Mouse (Mus musculus) frontal cortex, adult 2 months (tissue): ENCODE results near the gene Terb1. TPM values are rescaled to one million over a fixed set of nuclear protein-coding genes. Genes with fewer than 3 reads are reported as not detected.

ENCODE experiments used
- DNase-seq, 2 experiments: peaks; one replicate each; pipeline ENCODE4 v3.0.0; 2022; ENCODE audit warnings: low spot score in 1 of 2; ENCODE audit errors: extremely low spot score in 1 of 2
- polyA plus RNA-seq: library from polyadenylated mRNA; depleted of rRNA; stranded (reverse); fragments of >200 nt; gene quantifications from 2 replicates; pipeline ENCODE4 v1.2.3, GENCODE M21; 2012; rRNA removed

The Terb1 gene
- polyA plus RNA-seq, 1 experiment: 0.86 TPM

GRCm38 (mm10) chr8:104413770-104414169 is 95.9 kb downstream of the Terb1 start:
- DNase-seq: no peak

GRCm38 (mm10) chr8:104412805-104413532 is 96.7 kb downstream of the Terb1 start:
- peak in 1 of 2 experiments; percentile 44 for DNase-seq

- no peak for DNase-seq
Measured at GRCm38 (mm10) chr8:104411972-104412371, 97.7 kb downstream of the Terb1 start.

GRCm38 (mm10) chr8:104411468-104411867 is 98.2 kb downstream of the Terb1 start:
- DNase-seq: peak; percentile 84 to 85

GRCm38 (mm10) chr8:104410628-104411273 is 99.0 kb downstream of the Terb1 start:
- peak; percentile 50 to 69 for DNase-seq

GRCm38 (mm10) chr8:104408328-104409110 is 101.2 kb downstream of the Terb1 start:
- DNase-seq: no peak

- no peak for DNase-seq
Measured at GRCm38 (mm10) chr8:104406340-104407128, 103.2 kb downstream of the Terb1 start.

- no peak for DNase-seq
Measured at GRCm38 (mm10) chr8:104405430-104406187, 104.1 kb downstream of the Terb1 start.

- no peak for DNase-seq
Measured at GRCm38 (mm10) chr8:104403596-104403995, 106.1 kb downstream of the Terb1 start.

Other genes starting within 250 kb of the Terb1 start
- gene Cmtm2a, start 216.7 kb downstream of the Terb1 start, polyA plus RNA-seq: not detected in 2 replicates
- not detected in 2 replicates for gene Gm45711, start 199.8 kb downstream of the Terb1 start, polyA plus RNA-seq
- not detected in 2 replicates for gene Cmtm1, start 199.8 kb downstream of the Terb1 start, polyA plus RNA-seq
- not detected in 2 replicates for gene Gm11020, start 188.3 kb downstream of the Terb1 start, polyA plus RNA-seq
- gene Cmtm2b, start 187.7 kb downstream of the Terb1 start, polyA plus RNA-seq: not detected in 2 replicates
- gene Cmtm3, start 170.5 kb downstream of the Terb1 start, polyA plus RNA-seq: 20.4 and 22.4 TPM in 2 replicates
- 40.0 and 43.8 TPM in 2 replicates for gene Cmtm4, start 114.1 kb downstream of the Terb1 start, polyA plus RNA-seq
- gene Dync1li2, start 66.9 kb downstream of the Terb1 start, polyA plus RNA-seq: 154 and 165 TPM in 2 replicates
- gene Nae1, start 24.7 kb upstream of the Terb1 start, polyA plus RNA-seq: 78.0 and 87.7 TPM in 2 replicates
- 41.3 and 42.8 TPM in 2 replicates for gene Car7, start 24.8 kb upstream of the Terb1 start, polyA plus RNA-seq
- 4.6 and 5.5 TPM in 2 replicates for gene Pdp2, start 81.5 kb upstream of the Terb1 start, polyA plus RNA-seq
- not detected in 2 replicates for gene Cdh16, start 114.5 kb upstream of the Terb1 start, polyA plus RNA-seq
- gene Rrad, start 121.4 kb upstream of the Terb1 start, polyA plus RNA-seq: 4.0 and 4.1 TPM in 2 replicates
- gene Ciao2b, start 132.1 kb upstream of the Terb1 start, polyA plus RNA-seq: 50.2 and 70.7 TPM in 2 replicates
- not detected in 2 replicates for gene Ces2a, start 224.1 kb upstream of the Terb1 start, polyA plus RNA-seq